Mouse (Mus musculus) liver, embryonic 14.5 days (tissue): ENCODE measurements around the gene Cstb.

Source experiments
- CTCF ChIP-seq: IDR thresholded peaks from 2 replicates; pipeline ENCODE4 v1.5.1; 2016; ENCODE audit warnings: antibody characterized with exemption, low read depth, control low read depth
- EP300 ChIP-seq: IDR thresholded peaks from 2 replicates; pipeline ENCODE4 v1.6.1; 2016; ENCODE audit warnings: antibody characterized with exemption, low read depth

DNA sequence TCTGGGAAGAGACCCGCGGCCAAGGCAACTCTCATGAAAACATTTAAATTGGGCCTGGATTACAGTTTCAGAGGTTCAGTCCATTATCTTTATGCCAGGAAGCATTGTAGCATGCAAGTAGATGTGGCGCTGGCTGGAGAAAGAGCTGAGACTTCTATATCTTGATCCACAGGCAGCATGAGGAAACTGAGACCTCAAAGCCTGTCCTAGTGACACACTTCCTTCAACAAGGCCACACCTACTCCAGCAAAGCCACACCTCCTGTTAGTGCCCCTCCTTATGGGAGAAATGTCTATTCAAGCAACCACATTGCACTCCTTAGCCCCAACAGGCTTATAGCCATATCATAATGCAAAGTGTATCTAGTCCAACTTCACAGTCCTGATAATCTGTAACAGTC is 2.9 kb upstream of the Cstb start:
- no peak for TF ChIP-seq CTCF
- TF ChIP-seq EP300 = no peak
